Mouse (Mus musculus) hindbrain, embryonic 16.5 days (tissue): ENCODE data around the gene 1300017J02Rik. TPM values are rescaled to one million over a fixed set of nuclear protein-coding genes. Genes with fewer than 3 reads are reported as not detected.

ENCODE experiments used
- ATAC-seq: fragments of 200-750 bp; cut with Nextera tagmentation; 2 replicates; pipeline ENCODE4 v1.8.0; 2017; ENCODE audit warnings: moderate TSS enrichment, moderate library complexity
- H3K27ac ChIP-seq: fragments of 300-500 bp; sonication (generic); 2 replicates; pipeline ENCODE4 v1.5.1; 2014; ENCODE audit warnings: low read depth, mild to moderate bottlenecking, control low read depth, low read length, moderate library complexity
- H3K27me3 ChIP-seq: fragments of 300-500 bp; sonication (generic); replicated peaks from 2 replicates; pipeline ENCODE4 v1.6.1; 2014; ENCODE audit warnings: low read length; ENCODE audit not compliant: control insufficient read depth, insufficient read depth
- H3K36me3 ChIP-seq: fragments of 300-500 bp; sonication (generic); 2 replicates; pipeline ENCODE4 v1.6.1; 2014; ENCODE audit warnings: mild to moderate bottlenecking, low read length, moderate library complexity, mixed read lengths; ENCODE audit not compliant: control insufficient read depth, insufficient read depth
- H3K4me1 ChIP-seq: fragments of 300-500 bp; sonication (generic); 2 replicates; pipeline ENCODE4 v1.6.1; 2014; ENCODE audit warnings: low read depth, low read length; ENCODE audit not compliant: control insufficient read depth, insufficient read depth
- H3K4me2 ChIP-seq: fragments of 300-500 bp; sonication (generic); 2 replicates; pipeline ENCODE4 v1.6.1; 2014; ENCODE audit warnings: mild to moderate bottlenecking, low read length, control low read depth, moderate library complexity
- H3K4me3 ChIP-seq: fragments of 300-500 bp; sonication (generic); 2 replicates; pipeline ENCODE4 v1.5.1; 2014; ENCODE audit warnings: mild to moderate bottlenecking, low read length, control low read depth, moderate library complexity
- H3K9ac ChIP-seq: fragments of 300-500 bp; sonication (generic); 2 replicates; pipeline ENCODE4 v1.6.1; 2014; ENCODE audit warnings: low read depth, mild to moderate bottlenecking, control low read depth, low read length, moderate library complexity
- H3K9me3 ChIP-seq: fragments of 300-500 bp; sonication (generic); 2 replicates; pipeline ENCODE4 v1.6.1; 2014; ENCODE audit warnings: mild to moderate bottlenecking, low read length, moderate library complexity; ENCODE audit not compliant: control insufficient read depth
- WGBS: fragments of 180-500 bp; shearing (Covaris S2); extraction: QIAGEN DNeasy Blood & Tissue Kit; methylation state at CpG from one replicate; pipeline ENCODE4 v1.1.7; 2014; 5-methylcytosine and 5-hydroxymethylcytosine counted together
- polyA plus RNA-seq: library from polyadenylated mRNA; unstranded; fragments of >200 nt; fragmentation: Nextera tagmentation; extraction: Ambion mirVana; gene quantifications from 2 replicates; pipeline ENCODE4 v1.2.1, GENCODE M21; 2015

The 1300017J02Rik gene
- polyA plus RNA-seq, 1 experiment from 2014 or later, result 1.4 TPM

DNA sequence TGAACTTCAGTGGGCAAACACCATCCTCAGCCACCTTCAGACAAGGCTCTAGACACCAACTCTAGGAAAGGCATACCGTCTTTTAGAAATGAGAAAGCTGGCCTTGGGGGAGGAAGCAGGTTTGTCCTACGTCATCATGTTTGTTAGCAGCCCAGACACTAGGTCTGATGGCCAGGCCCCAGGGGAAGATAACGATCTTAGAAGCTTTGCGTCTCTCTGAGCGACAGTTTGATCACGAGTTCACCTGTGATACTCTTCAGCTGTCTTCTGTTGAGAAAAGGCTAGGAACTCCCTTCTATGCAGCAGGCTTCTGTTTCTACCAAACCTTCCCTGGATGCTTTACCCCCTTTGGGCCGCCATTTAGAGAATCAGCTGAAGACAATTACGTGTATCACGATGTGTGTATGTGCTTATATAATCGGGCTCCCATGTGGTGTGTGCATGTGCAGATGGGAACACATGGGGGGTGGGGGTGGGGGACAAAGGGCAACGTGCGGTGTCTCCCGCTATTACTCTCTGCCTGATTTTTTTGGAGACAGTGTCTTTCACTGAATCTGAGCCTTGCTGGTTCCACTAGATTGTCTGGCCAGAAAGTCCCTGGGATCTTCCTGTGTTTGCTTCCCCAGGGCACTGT lies 76.4 kb downstream of the 1300017J02Rik start:
- no peaks in the 10 kb centered on the region for H3K27me3 ChIP-seq
- peaks cover 6% of the 10 kb centered on the region for H3K4me1 ChIP-seq
- H3K9ac ChIP-seq, result no peak overlapping the region
- H3K4me3 ChIP-seq, result no peak overlapping the region
- no peak for ATAC-seq
- H3K9me3 ChIP-seq, result no peaks in the 10 kb centered on the region
- no peaks in the 10 kb centered on the region for H3K36me3 ChIP-seq
- WGBS, result 76% methylated on average over 13 of the region's 13 CpGs
- no peak overlapping the region for H3K4me2 ChIP-seq
- no peak overlapping the region for H3K27ac ChIP-seq

- no peak for ATAC-seq
Observed at GRCm38 (mm10) chr9:103227760-103228159, 77.1 kb downstream of the 1300017J02Rik start.

GRCm38 (mm10) chr9:103226806-103227205 lies 78.1 kb downstream of the 1300017J02Rik start:
- H3K9ac ChIP-seq, result no peak overlapping the region
- no peak overlapping the region for H3K4me2 ChIP-seq
- H3K36me3 ChIP-seq, result no peaks in the 10 kb centered on the region
- H3K4me3 ChIP-seq, result no peak overlapping the region
- no peaks in the 10 kb centered on the region for H3K9me3 ChIP-seq
- no peaks in the 10 kb centered on the region for H3K27me3 ChIP-seq
- H3K27ac ChIP-seq, result no peak overlapping the region
- WGBS, result 94% methylated on average over 15 of the region's 15 CpGs
- peaks cover 6% of the 10 kb centered on the region for H3K4me1 ChIP-seq
- ATAC-seq, result no peak

More at GRCm38 (mm10) chr9:103227760-103228159, 77.1 kb downstream of the 1300017J02Rik start:
- H3K4me1 ChIP-seq, result peaks cover 6% of the 10 kb centered on the region
- 89% methylated on average over 16 of the region's 16 CpGs for WGBS
- H3K36me3 ChIP-seq, result no peaks in the 10 kb centered on the region
- no peak overlapping the region for H3K27ac ChIP-seq
- no peaks in the 10 kb centered on the region for H3K9me3 ChIP-seq
- no peak overlapping the region for H3K9ac ChIP-seq
- no peaks in the 10 kb centered on the region for H3K27me3 ChIP-seq
- no peak overlapping the region for H3K4me2 ChIP-seq
- no peak overlapping the region for H3K4me3 ChIP-seq

GRCm38 (mm10) chr9:103225464-103225863 lies 79.4 kb downstream of the 1300017J02Rik start:
- no peak overlapping the region for H3K27ac ChIP-seq
- no peak overlapping the region for H3K4me3 ChIP-seq
- no peaks in the 10 kb centered on the region for H3K27me3 ChIP-seq
- H3K4me1 ChIP-seq, result peaks cover 3% of the 10 kb centered on the region
- no peak for ATAC-seq
- H3K4me2 ChIP-seq, result no peak overlapping the region
- no peaks in the 10 kb centered on the region for H3K9me3 ChIP-seq
- no peaks in the 10 kb centered on the region for H3K36me3 ChIP-seq
- H3K9ac ChIP-seq, result no peak overlapping the region
- 61% methylated on average over 3 of the region's 3 CpGs for WGBS

- Histone ChIP-seq H3K27me3 (no peaks in the 10 kb centered on the region), H3K4me3 (no peak overlapping the region), H3K9me3 (no peaks in the 10 kb centered on the region), H3K4me1 (no peaks in the 10 kb centered on the region), H3K4me2 (no peak overlapping the region), H3K9ac (no peak overlapping the region), H3K36me3 (no peaks in the 10 kb centered on the region), H3K27ac (no peak overlapping the region)
- 97% methylated on average over 7 of the region's 7 CpGs for WGBS
- no peak for ATAC-seq
Observed at GRCm38 (mm10) chr9:103224721-103225120, 80.2 kb downstream of the 1300017J02Rik start.

- Histone ChIP-seq H3K9me3 (no peaks in the 10 kb centered on the region), H3K9ac (no peak overlapping the region), H3K27me3 (no peaks in the 10 kb centered on the region), H3K4me2 (no peak overlapping the region), H3K36me3 (no peaks in the 10 kb centered on the region), H3K4me1 (no peaks in the 10 kb centered on the region), H3K27ac (no peak overlapping the region), H3K4me3 (no peak overlapping the region)
- no peak for ATAC-seq
- WGBS, result 79% methylated on average over 6 of the region's 6 CpGs
Observed at GRCm38 (mm10) chr9:103214281-103214680, 90.6 kb downstream of the 1300017J02Rik start.

DNA sequence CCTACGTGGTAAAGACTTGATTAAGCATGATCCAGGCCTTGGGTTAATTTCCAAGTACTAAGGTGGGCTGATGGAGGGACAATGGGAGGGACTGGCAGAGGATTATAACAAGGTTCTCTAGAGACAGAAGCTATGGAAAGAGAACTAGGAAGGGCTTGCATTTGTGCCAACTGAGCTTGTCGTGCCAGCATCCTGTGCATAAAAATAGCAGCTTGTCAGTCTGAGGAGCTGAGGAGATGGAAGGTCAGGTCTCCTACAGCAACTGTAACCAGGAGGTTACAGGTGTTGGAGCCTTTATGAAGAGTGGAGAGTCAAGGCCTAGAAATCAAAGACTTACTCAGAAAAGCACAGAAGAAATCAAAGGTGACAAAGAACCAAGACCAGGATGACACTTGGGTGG lies 91.3 kb downstream of the 1300017J02Rik start:
- Histone ChIP-seq H3K4me3 (no peak overlapping the region), H3K36me3 (no peaks in the 10 kb centered on the region), H3K27me3 (no peaks in the 10 kb centered on the region), H3K4me1 (no peaks in the 10 kb centered on the region), H3K27ac (no peak overlapping the region), H3K9ac (no peak overlapping the region), H3K9me3 (no peaks in the 10 kb centered on the region), H3K4me2 (no peak overlapping the region)
- no peak for ATAC-seq
- 58% methylated on average over 2 of the region's 2 CpGs for WGBS

GRCm38 (mm10) chr9:103212654-103213420 lies 92.0 kb downstream of the 1300017J02Rik start:
- Histone ChIP-seq H3K4me3 (no peak overlapping the region; the same call in 1 of the 2 replicates), H3K4me1 (no peaks in the 10 kb centered on the region), H3K27me3 (no peaks in the 10 kb centered on the region), H3K4me2 (peak overlapping the region; percentile 0; the same call in 1 of the 2 replicates), H3K9me3 (no peaks in the 10 kb centered on the region), H3K27ac (no peak overlapping the region), H3K9ac (no peak overlapping the region), H3K36me3 (no peaks in the 10 kb centered on the region)
- WGBS, result 68% methylated on average over 28 of the region's 28 CpGs
- no peak for ATAC-seq

DNA sequence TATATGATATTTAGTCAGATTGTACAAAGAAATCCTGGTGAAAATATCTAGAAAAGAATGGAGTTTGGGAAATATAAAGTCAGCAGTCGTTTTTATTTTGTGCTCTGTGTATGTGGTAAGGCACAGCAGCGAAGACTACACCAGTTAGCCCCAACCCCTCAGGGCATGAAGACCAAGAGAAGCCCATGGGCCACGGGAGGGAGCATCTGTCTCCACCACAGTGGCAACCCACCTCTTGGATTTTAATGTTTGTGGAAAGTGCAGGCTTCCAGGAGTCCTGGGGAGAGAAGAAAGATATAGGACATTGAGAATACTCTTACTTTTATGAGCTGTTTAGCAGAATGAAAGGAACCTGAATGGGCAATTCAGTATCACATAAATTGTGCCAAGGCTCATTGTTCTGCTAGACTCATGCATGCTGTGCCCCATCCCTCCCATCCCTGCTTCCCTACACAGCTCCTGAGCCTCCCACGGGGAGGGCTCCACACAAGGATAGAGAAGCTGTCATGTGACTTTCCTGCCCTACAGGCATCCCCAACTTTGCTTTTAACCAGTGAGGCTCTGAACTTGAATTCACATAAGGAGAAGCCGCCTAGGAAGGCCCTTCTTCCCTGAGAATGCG lies 96.0 kb downstream of the 1300017J02Rik start:
- no peak for ATAC-seq
- WGBS, result 46% methylated on average over 6 of the region's 6 CpGs
- H3K4me2 ChIP-seq, result no peak overlapping the region

More for the DNA sequence above, 96.0 kb downstream of the 1300017J02Rik start:
- Histone ChIP-seq H3K36me3 (no peaks in the 10 kb centered on the region), H3K4me3 (no peak overlapping the region), H3K27ac (no peak overlapping the region), H3K9me3 (no peaks in the 10 kb centered on the region), H3K9ac (no peak overlapping the region), H3K27me3 (no peaks in the 10 kb centered on the region), H3K4me1 (no peaks in the 10 kb centered on the region)
